Mouse (Mus musculus): Measurements from ENCODE around the gene Mmp14. TPM values are rescaled to one million over a fixed set of nuclear protein-coding genes. Genes with fewer than 3 reads are reported as not detected.

The Mmp14 gene
- polyA plus RNA-seq, 1 experiment: 17.2 TPM

GRCm38 (mm10) chr14:54409057-54409645 is 22.3 kb upstream of the Mmp14 start:
- peaks cover 9% of the 10 kb centered on the region for H3K4me1 ChIP-seq (ENCODE audit: control insufficient read depth, insufficient read depth, low read length)
- 27% methylated on average over 7 of the region's 7 CpGs for WGBS
- peak overlapping the region; percentile 5 for H3K4me3 ChIP-seq (replicated peaks; ENCODE audit: control insufficient read depth, low read depth, low read length)
- H3K27ac ChIP-seq (ENCODE audit: control insufficient read depth, insufficient read depth, low read depth, low read length, poor library complexity): peak overlapping the region; percentile 39
- TF ChIP-seq CTCF (IDR thresholded peaks at IDR 0.05; ENCODE audit: control insufficient read depth, insufficient read depth, low read length) (no peak), POLR2A (IDR thresholded peaks at IDR 0.05; ENCODE audit: borderline replicate concordance, control insufficient read depth, low read depth, low read length) (no peak)

GRCm38 (mm10) chr14:54409980-54410810 is 21.2 kb upstream of the Mmp14 start:
- peaks cover 8% of the 10 kb centered on the region for H3K4me1 ChIP-seq (ENCODE audit: control insufficient read depth, insufficient read depth, low read length)
- H3K4me3 ChIP-seq (replicated peaks; ENCODE audit: control insufficient read depth, low read depth, low read length): peak overlapping the region; percentile 57

GRCm38 (mm10) chr14:54412000-54412576 is 19.3 kb upstream of the Mmp14 start:
- no peak overlapping the region for H3K27ac ChIP-seq (ENCODE audit: control insufficient read depth, insufficient read depth, low read depth, low read length, poor library complexity)
- TF ChIP-seq CTCF (IDR thresholded peaks at IDR 0.05; ENCODE audit: control insufficient read depth, insufficient read depth, low read length) (no peak), POLR2A (IDR thresholded peaks at IDR 0.05; ENCODE audit: borderline replicate concordance, control insufficient read depth, low read depth, low read length) (no peak)
- no peak overlapping the region for H3K4me3 ChIP-seq (replicated peaks; ENCODE audit: control insufficient read depth, low read depth, low read length)
- H3K4me1 ChIP-seq (ENCODE audit: control insufficient read depth, insufficient read depth, low read length): peaks cover 8% of the 10 kb centered on the region
- WGBS: 61% methylated on average over 9 of the region's 9 CpGs

More at GRCm38 (mm10) chr14:54409980-54410810, 21.2 kb upstream of the Mmp14 start:
- peak overlapping the region; percentile 39 for H3K27ac ChIP-seq (ENCODE audit: control insufficient read depth, insufficient read depth, low read depth, low read length, poor library complexity)
- TF ChIP-seq POLR2A (IDR thresholded peaks at IDR 0.05; ENCODE audit: borderline replicate concordance, control insufficient read depth, low read depth, low read length) (no peak), CTCF (IDR thresholded peaks at IDR 0.05; ENCODE audit: control insufficient read depth, insufficient read depth, low read length) (0 out of 2 replicates have a peak, but pooled peaks have one; percentile 9)
- whole genome bisulfite sequencing: 26% methylated on average over 17 of the region's 17 CpGs

GRCm38 (mm10) chr14:54412629-54413170 is 18.7 kb upstream of the Mmp14 start:
- Histone ChIP-seq H3K27ac (ENCODE audit: control insufficient read depth, insufficient read depth, low read depth, low read length, poor library complexity) (no peak overlapping the region), H3K4me1 (ENCODE audit: control insufficient read depth, insufficient read depth, low read length) (peaks cover 8% of the 10 kb centered on the region), H3K4me3 (replicated peaks; ENCODE audit: control insufficient read depth, low read depth, low read length) (no peak overlapping the region)
- TF ChIP-seq CTCF (IDR thresholded peaks at IDR 0.05; ENCODE audit: control insufficient read depth, insufficient read depth, low read length) (peak; percentile 57; the same call in 1 of the 2 replicates), POLR2A (IDR thresholded peaks at IDR 0.05; ENCODE audit: borderline replicate concordance, control insufficient read depth, low read depth, low read length) (no peak)
- WGBS: 62% methylated on average over 2 of the region's 2 CpGs

- Histone ChIP-seq H3K27ac (ENCODE audit: control insufficient read depth, insufficient read depth, low read depth, low read length, poor library complexity) (peak overlapping the region; percentile 63), H3K4me3 (replicated peaks; ENCODE audit: control insufficient read depth, low read depth, low read length) (peak overlapping the region; percentile 19), H3K4me1 (ENCODE audit: control insufficient read depth, insufficient read depth, low read length) (peaks cover 5% of the 10 kb centered on the region; the same call in 1 of the 2 replicates)
- WGBS: 12% methylated on average over 18 of the region's 18 CpGs
- TF ChIP-seq POLR2A (IDR thresholded peaks at IDR 0.05; ENCODE audit: borderline replicate concordance, control insufficient read depth, low read depth, low read length) (no peak), CTCF (IDR thresholded peaks at IDR 0.05; ENCODE audit: control insufficient read depth, insufficient read depth, low read length) (no peak)
Observed at GRCm38 (mm10) chr14:54413877-54414700, 17.3 kb upstream of the Mmp14 start.

GRCm38 (mm10) chr14:54415241-54416020 is 16.0 kb upstream of the Mmp14 start:
- Histone ChIP-seq H3K27ac (ENCODE audit: control insufficient read depth, insufficient read depth, low read depth, low read length, poor library complexity) (no peak overlapping the region), H3K4me1 (ENCODE audit: control insufficient read depth, insufficient read depth, low read length) (peaks cover 4% of the 10 kb centered on the region; the same call in 1 of the 2 replicates), H3K4me3 (replicated peaks; ENCODE audit: control insufficient read depth, low read depth, low read length) (no peak overlapping the region)
- 80% methylated on average over 13 of the region's 13 CpGs for WGBS
- TF ChIP-seq CTCF (IDR thresholded peaks at IDR 0.05; ENCODE audit: control insufficient read depth, insufficient read depth, low read length) (no peak), POLR2A (IDR thresholded peaks at IDR 0.05; ENCODE audit: borderline replicate concordance, control insufficient read depth, low read depth, low read length) (no peak)

GRCm38 (mm10) chr14:54416229-54416775 is 15.1 kb upstream of the Mmp14 start:
- Histone ChIP-seq H3K27ac (ENCODE audit: control insufficient read depth, insufficient read depth, low read depth, low read length, poor library complexity) (no peak overlapping the region), H3K4me1 (ENCODE audit: control insufficient read depth, insufficient read depth, low read length) (peaks cover 4% of the 10 kb centered on the region; the same call in 1 of the 2 replicates), H3K4me3 (replicated peaks; ENCODE audit: control insufficient read depth, low read depth, low read length) (no peak overlapping the region)
- WGBS: 78% methylated on average over 5 of the region's 5 CpGs
- TF ChIP-seq POLR2A (IDR thresholded peaks at IDR 0.05; ENCODE audit: borderline replicate concordance, control insufficient read depth, low read depth, low read length) (no peak), CTCF (IDR thresholded peaks at IDR 0.05; ENCODE audit: control insufficient read depth, insufficient read depth, low read length) (no peak)
